Mouse (Mus musculus) heart, embryonic 14.5 days (tissue): ENCODE measurements at regions not wholly inside any gene's neighbourhood (a gene's known extent, or its start where the extent isn't known, plus 50 kb on each side); places are given as distances from the start of the nearest gene placed in this dataset.

ENCODE experiments used
- ATAC-seq: fragments of 200-750 bp; cut with Nextera tagmentation; 2 replicates; pipeline ENCODE4 v1.8.0; 2017; ENCODE audit warnings: low read depth, moderate TSS enrichment; ENCODE audit not compliant: insufficient number of reproducible peaks, insufficient read depth, low FRiP score
- H3K27ac ChIP-seq, 2 experiments: fragments of 200-500 bp in 1 of 2; fragments of 300-500 bp in 1 of 2; sonication (generic) in 1 of 2; replicated peaks in 1 of 2; 2 replicates each; pipeline ENCODE4 v1.5.1; 2012 to 2014; ENCODE audit warnings: low read depth in 2 of 2, low read length in 2 of 2, control low read depth in 1 of 2, mild to moderate bottlenecking in 1 of 2, mixed read lengths in 1 of 2; ENCODE audit not compliant: control insufficient read depth in 1 of 2, insufficient read depth in 1 of 2
- H3K27me3 ChIP-seq: fragments of 300-500 bp; sonication (generic); 2 replicates; pipeline ENCODE4 v1.6.1; 2014; ENCODE audit warnings: mild to moderate bottlenecking, low read length, control low read depth; ENCODE audit not compliant: control insufficient read depth, insufficient read depth
- H3K36me3 ChIP-seq: fragments of 300-500 bp; sonication (generic); 2 replicates; pipeline ENCODE4 v1.6.1; 2014; ENCODE audit warnings: mild to moderate bottlenecking, control low read depth, low read length, mixed read lengths; ENCODE audit not compliant: control insufficient read depth, insufficient read depth
- H3K4me1 ChIP-seq, 2 experiments: fragments of 200-500 bp in 1 of 2; fragments of 300-500 bp in 1 of 2; sonication (generic) in 1 of 2; 2 replicates each; pipeline ENCODE4 v1.6.1; 2012 to 2014; ENCODE audit warnings: low read length in 2 of 2, control low read depth in 1 of 2, mixed read lengths in 1 of 2; ENCODE audit not compliant: control insufficient read depth in 2 of 2, insufficient read depth in 2 of 2
- H3K4me2 ChIP-seq: fragments of 300-500 bp; sonication (generic); 2 replicates; pipeline ENCODE4 v1.6.1; 2014; ENCODE audit warnings: mild to moderate bottlenecking, low read length
- H3K4me3 ChIP-seq, 2 experiments: fragments of 200-500 bp in 1 of 2; fragments of 300-500 bp in 1 of 2; sonication (generic) in 1 of 2; 2 replicates each; pipeline ENCODE4 v1.5.1; 2012 to 2014; ENCODE audit warnings: low read length in 2 of 2, mild to moderate bottlenecking in 2 of 2, control low read depth in 1 of 2, low read depth in 1 of 2, moderate library complexity in 1 of 2; ENCODE audit not compliant: control insufficient read depth in 1 of 2, insufficient read depth in 1 of 2
- H3K9ac ChIP-seq: fragments of 300-500 bp; sonication (generic); 2 replicates; pipeline ENCODE4 v1.6.1; 2014; ENCODE audit warnings: mild to moderate bottlenecking, low read length
- H3K9me3 ChIP-seq: fragments of 300-500 bp; sonication (generic); 2 replicates; pipeline ENCODE4 v1.6.1; 2016; ENCODE audit warnings: low read length, control low read depth; ENCODE audit not compliant: control insufficient read depth
- WGBS: fragments of 180-500 bp; shearing (Covaris S2); extraction: QIAGEN DNeasy Blood & Tissue Kit; methylation state at CpG from one replicate; pipeline ENCODE4 v1.1.7; 2014; 5-methylcytosine and 5-hydroxymethylcytosine counted together

GRCm38 (mm10) chr6:67113686-67114278, 76.5 kb upstream of the Gadd45a start:
- peak overlapping the region; percentile 45 for H3K9ac ChIP-seq
- no peak overlapping the region for H3K27ac ChIP-seq
- peak overlapping the region; percentile 30 to 36 for H3K4me3 ChIP-seq
- WGBS, result 7% methylated on average over 26 of the region's 26 CpGs
- H3K4me2 ChIP-seq, result peak overlapping the region; percentile 75
- 0 out of 4 replicates have a peak, but pooled peaks cover 0 to 7% of the 10 kb centered on the region in 2 experiments for H3K4me1 ChIP-seq
- 0 out of 2 replicates have a peak, but pooled peaks cover under 1% of the 10 kb centered on the region for H3K9me3 ChIP-seq
- peaks cover 11% of the 10 kb centered on the region for H3K27me3 ChIP-seq
- no peaks in the 10 kb centered on the region for H3K36me3 ChIP-seq
- no peak for ATAC-seq

- H3K9ac ChIP-seq, result no peak overlapping the region
- H3K27me3 ChIP-seq, result peaks cover 11% of the 10 kb centered on the region
- peak overlapping the region; percentile 75 for H3K4me2 ChIP-seq
- no peaks in the 10 kb centered on the region for H3K36me3 ChIP-seq
- H3K27ac ChIP-seq, result no peak overlapping the region
- 0 out of 2 replicates have a peak, but pooled peaks cover 3% of the 10 kb centered on the region for H3K9me3 ChIP-seq
- 62% methylated on average over 4 of the region's 4 CpGs for WGBS
- 0 out of 4 replicates have a peak, but pooled peaks cover 0 to 7% of the 10 kb centered on the region in 2 experiments for H3K4me1 ChIP-seq
- H3K4me3 ChIP-seq, result peak overlapping the region in 1 of 2 experiments; percentile 36; a peak in 1 of 4 replicates
- no peak for ATAC-seq
Measured at GRCm38 (mm10) chr6:67113261-67113660, 76.0 kb upstream of the Gadd45a start.

- no peak for ATAC-seq
- no peak overlapping the region for H3K9ac ChIP-seq
- no peak overlapping the region for H3K4me3 ChIP-seq
- no peaks in the 10 kb centered on the region for H3K36me3 ChIP-seq
- H3K4me2 ChIP-seq, result no peak overlapping the region
- H3K27ac ChIP-seq, result no peak overlapping the region
- H3K27me3 ChIP-seq, result peaks cover 11% of the 10 kb centered on the region
- H3K9me3 ChIP-seq, result 0 out of 2 replicates have a peak, but pooled peaks cover 3% of the 10 kb centered on the region
- WGBS, result 69% methylated on average over 6 of the region's 6 CpGs
- 0 out of 4 replicates have a peak, but pooled peaks cover 0 to 7% of the 10 kb centered on the region in 2 experiments for H3K4me1 ChIP-seq
Measured at GRCm38 (mm10) chr6:67112311-67112710, 75.1 kb upstream of the Gadd45a start.

GRCm38 (mm10) chr6:67111581-67111980, 74.3 kb upstream of the Gadd45a start:
- no peak overlapping the region for H3K27ac ChIP-seq
- no peak overlapping the region for H3K4me2 ChIP-seq
- H3K4me1 ChIP-seq, result 0 out of 4 replicates have a peak, but pooled peaks cover 0 to 7% of the 10 kb centered on the region in 2 experiments
- H3K9me3 ChIP-seq, result 0 out of 2 replicates have a peak, but pooled peaks cover 3% of the 10 kb centered on the region
- no peak overlapping the region for H3K9ac ChIP-seq
- no peak overlapping the region for H3K4me3 ChIP-seq
- H3K36me3 ChIP-seq, result no peaks in the 10 kb centered on the region
- ATAC-seq, result no peak
- 67% methylated on average over 2 of the region's 2 CpGs for WGBS
- peaks cover 11% of the 10 kb centered on the region for H3K27me3 ChIP-seq

- no peak overlapping the region for H3K4me3 ChIP-seq
- no peak for ATAC-seq
- 63% methylated on average over 1 of the region's 1 CpGs for WGBS
Measured at GRCm38 (mm10) chr6:67110391-67110790, 73.1 kb upstream of the Gadd45a start.

GRCm38 (mm10) chr6:67109774-67110173, 72.5 kb upstream of the Gadd45a start:
- Histone ChIP-seq H3K9ac (no peak overlapping the region), H3K4me1 (0 out of 4 replicates have a peak, but pooled peaks cover 0 to 7% of the 10 kb centered on the region in 2 experiments), H3K27ac (no peak overlapping the region), H3K4me2 (no peak overlapping the region), H3K36me3 (no peaks in the 10 kb centered on the region), H3K4me3 (no peak overlapping the region), H3K9me3 (0 out of 2 replicates have a peak, but pooled peaks cover 3% of the 10 kb centered on the region), H3K27me3 (peaks cover 7% of the 10 kb centered on the region; the same call in 1 of the 2 replicates)
- ATAC-seq, result no peak
- WGBS, result 56% methylated on average over 4 of the region's 4 CpGs

More at GRCm38 (mm10) chr6:67110391-67110790, 73.1 kb upstream of the Gadd45a start:
- Histone ChIP-seq H3K9me3 (0 out of 2 replicates have a peak, but pooled peaks cover 3% of the 10 kb centered on the region), H3K36me3 (no peaks in the 10 kb centered on the region), H3K4me1 (0 out of 4 replicates have a peak, but pooled peaks cover 0 to 7% of the 10 kb centered on the region in 2 experiments), H3K4me2 (no peak overlapping the region), H3K9ac (no peak overlapping the region), H3K27ac (no peak overlapping the region), H3K27me3 (peaks cover 7% of the 10 kb centered on the region; the same call in 1 of the 2 replicates)

- Histone ChIP-seq H3K4me2 (no peak overlapping the region), H3K27me3 (no peaks in the 10 kb centered on the region; the same call in 1 of the 2 replicates), H3K27ac (no peak overlapping the region), H3K4me3 (no peak overlapping the region), H3K4me1 (0 out of 4 replicates have a peak, but pooled peaks cover 0 to 2% of the 10 kb centered on the region in 2 experiments), H3K36me3 (no peaks in the 10 kb centered on the region), H3K9me3 (0 out of 2 replicates have a peak, but pooled peaks cover 3% of the 10 kb centered on the region), H3K9ac (no peak overlapping the region)
- no peak for ATAC-seq
- WGBS, result 82% methylated on average over 4 of the region's 4 CpGs
Measured at GRCm38 (mm10) chr6:67107517-67107916, 70.3 kb upstream of the Gadd45a start.
